Mouse (Mus musculus) G1E (cell line): Measurements from ENCODE around the gene Plce1.

ENCODE experiments used
- CTCF ChIP-seq: IDR thresholded peaks from 2 replicates; pipeline ENCODE4 v1.5.1; 2012; ENCODE audit warnings: low read depth, low read length, inconsistent platforms, mixed read lengths
- TAL1 ChIP-seq: conservative IDR thresholded peaks from 2 replicates; pipeline ENCODE4 v1.6.1; 2012; ENCODE audit warnings: low read depth, low read length, inconsistent platforms, mixed read lengths

GRCm38 (mm10) chr19:38746492-38747014, 265.6 kb downstream of the Plce1 start:
- no peak for TF ChIP-seq CTCF
- no peak for TF ChIP-seq TAL1
